Mouse (Mus musculus) liver, embryonic 16.5 days (tissue): Measurements from ENCODE around the gene Fgf14. TPM values are rescaled to one million over a fixed set of nuclear protein-coding genes. Genes with fewer than 3 reads are reported as not detected.
"Not testable (repeated sequence)": the region's sequence is repeated elsewhere in the genome, so short reads cannot be mapped to it uniquely, and the experiment has no call there.

Experiments used
- ATAC-seq: fragments of 200-750 bp; cut with Nextera tagmentation; 2 replicates; pipeline ENCODE4 v1.8.0; 2017; ENCODE audit warnings: low read depth, mild to moderate bottlenecking, moderate number of reproducible peaks, moderate library complexity
- H3K27ac ChIP-seq: fragments of 300-500 bp; sonication (generic); 2 replicates; pipeline ENCODE4 v1.5.1; 2014; ENCODE audit warnings: mild to moderate bottlenecking, low read length
- H3K27me3 ChIP-seq: fragments of 300-500 bp; sonication (generic); 2 replicates; pipeline ENCODE4 v1.6.1; 2014; ENCODE audit warnings: low read depth, low read length, mixed read lengths; ENCODE audit not compliant: control insufficient read depth, insufficient read depth
- H3K36me3 ChIP-seq: fragments of 300-500 bp; sonication (generic); 2 replicates; pipeline ENCODE4 v1.6.1; 2014; ENCODE audit warnings: mild to moderate bottlenecking; ENCODE audit not compliant: control insufficient read depth, insufficient read depth
- H3K4me1 ChIP-seq: fragments of 300-500 bp; sonication (generic); 2 replicates; pipeline ENCODE4 v1.6.1; 2014; ENCODE audit warnings: low read depth, low read length, mixed read lengths; ENCODE audit not compliant: control insufficient read depth
- H3K4me2 ChIP-seq: fragments of 300-500 bp; sonication (generic); 2 replicates; pipeline ENCODE4 v1.6.1; 2014; ENCODE audit warnings: low read depth, low read length, mixed read lengths
- H3K4me3 ChIP-seq: fragments of 300-500 bp; sonication (generic); 2 replicates; pipeline ENCODE4 v1.5.1; 2014; ENCODE audit warnings: low read depth, mild to moderate bottlenecking, low read length
- H3K9ac ChIP-seq: fragments of 300-500 bp; sonication (generic); 2 replicates; pipeline ENCODE4 v1.6.1; 2014; ENCODE audit warnings: low read depth, low read length
- H3K9me3 ChIP-seq: fragments of 300-500 bp; sonication (generic); replicated peaks from 2 replicates; pipeline ENCODE4 v1.6.1; 2016; ENCODE audit warnings: low read length; ENCODE audit not compliant: control insufficient read depth
- WGBS: fragments of 180-500 bp; shearing (Covaris S2); extraction: QIAGEN DNeasy Blood & Tissue Kit; methylation state at CpG from one replicate; pipeline ENCODE4 v1.1.7; 2014; ENCODE audit not compliant: insufficient replicate concordance; 5-methylcytosine and 5-hydroxymethylcytosine counted together
- polyA plus RNA-seq: library from polyadenylated mRNA; unstranded; fragments of >200 nt; fragmentation: Nextera tagmentation; extraction: Ambion mirVana; gene quantifications from 2 replicates; pipeline ENCODE4 v1.2.1, GENCODE M21; 2015

Fgf14 gene
- polyA plus RNA-seq, 1 experiment from 2014 or later, result not detected

DNA sequence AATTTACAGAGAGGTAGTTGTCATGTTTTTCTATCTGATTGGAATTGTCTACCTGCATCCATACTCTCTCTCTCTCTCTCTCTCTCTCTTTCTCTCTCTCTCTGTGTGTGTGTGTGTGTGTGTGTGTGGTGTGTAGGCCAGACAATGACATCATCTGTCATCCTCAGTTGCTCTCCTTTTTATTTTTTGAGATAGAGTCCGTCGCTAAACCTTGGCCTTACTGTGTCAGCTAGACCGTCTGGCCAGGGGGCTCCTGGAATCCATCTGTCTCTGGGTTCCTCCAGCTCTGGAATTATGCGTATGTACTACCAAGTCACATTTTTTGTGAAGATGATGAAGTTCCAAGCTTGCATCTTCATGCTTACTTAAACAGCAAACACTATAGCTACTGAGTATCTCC is 639.5 kb downstream of the Fgf14 start:
- Histone ChIP-seq H3K4me3 (no peak overlapping the region), H3K9ac (no peak overlapping the region), H3K4me1 (no peaks in the 10 kb centered on the region), H3K27me3 (no peaks in the 10 kb centered on the region), H3K9me3 (no peaks in the 10 kb centered on the region), H3K4me2 (no peak overlapping the region), H3K36me3 (no peaks in the 10 kb centered on the region), H3K27ac (no peak overlapping the region)
- ATAC-seq, result no peak
- WGBS, result 66% methylated on average over 4 of the region's 4 CpGs

DNA sequence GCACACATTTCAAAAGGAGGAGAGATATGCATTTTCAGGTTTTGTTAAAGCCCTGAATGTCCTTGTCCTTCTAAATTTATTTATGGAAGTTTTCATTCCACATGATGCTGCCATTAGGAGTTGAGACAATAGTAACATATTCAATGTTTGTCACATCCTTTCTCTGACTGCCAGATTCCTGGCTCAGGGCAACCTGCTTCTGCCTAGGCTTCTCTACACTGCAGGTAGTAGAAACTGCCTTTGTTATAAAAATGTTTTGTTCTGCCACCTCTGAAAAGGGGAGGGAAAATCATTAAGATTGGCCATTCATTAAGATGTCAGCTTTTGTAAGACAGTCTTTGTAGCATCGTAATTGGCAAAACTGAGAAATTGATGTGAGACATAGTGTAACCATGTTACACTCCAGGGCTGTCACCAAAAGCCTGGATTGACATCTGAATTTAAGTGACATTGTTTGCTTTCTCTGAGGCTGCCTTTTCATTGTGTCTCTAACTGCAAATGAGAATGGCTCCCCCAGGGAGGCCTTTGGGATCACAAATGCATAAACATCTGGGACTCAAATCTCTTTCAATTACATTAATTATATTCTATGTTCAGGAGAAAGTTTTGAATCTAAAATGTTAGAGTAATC is 640.2 kb downstream of the Fgf14 start:
- no peaks in the 10 kb centered on the region for H3K9me3 ChIP-seq
- H3K27me3 ChIP-seq, result no peaks in the 10 kb centered on the region
- no peak overlapping the region for H3K4me3 ChIP-seq
- H3K9ac ChIP-seq, result no peak overlapping the region
- no peaks in the 10 kb centered on the region for H3K36me3 ChIP-seq
- H3K4me2 ChIP-seq, result no peak overlapping the region
- no peaks in the 10 kb centered on the region for H3K4me1 ChIP-seq
- WGBS, result 55% methylated on average over 1 of the region's 1 CpGs
- ATAC-seq, result no peak
- no peak overlapping the region for H3K27ac ChIP-seq

DNA sequence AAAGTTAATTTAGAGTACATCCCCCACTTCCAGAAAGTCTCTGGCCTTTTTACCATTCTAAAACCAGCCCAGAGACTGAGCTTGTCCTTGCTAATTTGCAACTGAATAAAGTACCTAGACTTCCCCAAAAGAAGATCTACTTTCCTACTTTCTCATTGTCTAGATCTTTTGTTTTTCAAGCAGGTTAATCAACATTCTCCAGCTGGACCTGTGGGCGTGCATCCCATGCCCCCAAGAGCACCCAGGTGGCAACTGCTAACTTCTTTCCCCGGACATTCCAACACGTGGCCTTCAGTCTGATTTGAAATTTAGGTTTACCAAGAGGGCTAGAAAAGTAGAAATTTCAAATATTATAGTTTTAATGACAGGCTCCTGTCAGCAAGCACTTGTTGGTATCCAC is 643.6 kb downstream of the Fgf14 start:
- 24% methylated on average over 3 of the region's 3 CpGs for WGBS
- H3K9me3 ChIP-seq, H3K27ac ChIP-seq, H3K27me3 ChIP-seq, H3K36me3 ChIP-seq, H3K4me3 ChIP-seq, H3K4me1 ChIP-seq, ATAC-seq, H3K4me2 ChIP-seq, H3K9ac ChIP-seq: not testable (repeated sequence)

DNA sequence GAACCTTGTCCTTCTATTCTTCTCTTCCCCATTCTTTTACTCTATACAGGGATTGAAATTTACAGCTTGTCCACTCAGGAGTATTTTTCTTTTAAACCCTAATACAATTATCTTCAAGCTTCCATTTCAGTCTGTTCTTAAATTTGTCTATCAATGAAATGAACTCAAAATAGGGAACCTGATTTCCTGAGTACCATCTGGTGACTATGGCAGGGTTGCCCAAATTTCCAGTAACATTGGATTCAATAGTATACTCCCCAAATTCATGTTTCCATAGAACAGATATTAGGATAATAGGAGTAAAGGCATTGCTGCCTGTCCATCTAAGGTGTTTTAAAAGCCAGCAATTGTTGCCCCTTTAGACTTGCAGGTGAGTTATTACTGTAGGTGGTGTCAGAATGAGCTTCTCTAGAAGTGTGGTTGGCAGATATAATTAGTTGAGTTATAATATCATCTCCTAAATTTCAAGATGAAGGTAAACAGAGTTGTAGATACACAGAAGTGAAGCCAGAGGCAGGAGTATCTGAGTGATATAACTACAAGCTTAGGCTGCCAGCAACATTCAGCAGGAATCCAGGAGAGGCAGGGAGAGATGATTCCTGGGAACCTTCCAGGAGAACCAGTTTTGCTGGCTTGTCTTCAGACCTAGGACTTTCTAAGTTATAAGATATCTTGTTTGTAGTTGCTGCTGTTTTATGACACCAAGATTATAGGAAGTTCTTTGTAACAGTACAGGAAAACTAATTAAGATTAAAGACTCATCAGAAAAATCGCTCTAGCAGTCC is 648.8 kb downstream of the Fgf14 start:
- no peak overlapping the region for H3K9ac ChIP-seq
- ATAC-seq, result no peak
- no peak overlapping the region for H3K4me2 ChIP-seq

DNA sequence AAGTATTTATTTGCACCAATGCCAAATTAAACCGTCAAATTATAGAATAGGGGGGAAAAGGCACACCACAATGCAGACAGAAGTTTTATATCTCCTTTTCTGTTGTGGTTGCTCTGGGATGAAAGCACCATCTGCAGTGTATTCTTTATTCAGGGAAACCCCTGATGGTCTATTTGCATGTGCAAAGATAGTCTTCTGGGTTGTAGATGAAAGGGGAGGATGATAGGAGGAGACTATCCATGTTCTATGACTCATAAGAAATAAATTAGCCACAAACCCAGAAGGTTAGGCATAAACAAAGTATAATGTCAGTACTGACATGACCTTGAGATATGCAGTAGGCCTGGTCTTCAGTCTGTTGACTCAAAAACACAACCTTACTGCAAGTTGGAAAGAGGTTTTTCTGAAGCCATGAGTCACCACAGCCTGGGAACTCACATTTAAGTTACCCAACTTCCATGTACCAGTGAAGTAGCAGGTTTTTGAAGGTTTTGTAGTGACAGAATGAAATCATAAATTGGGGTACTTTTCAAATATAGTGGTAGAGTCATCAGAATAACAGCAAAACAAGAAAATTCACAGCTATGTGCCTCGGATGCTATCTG is 686.2 kb downstream of the Fgf14 start:
- Histone ChIP-seq H3K9me3 (no peaks in the 10 kb centered on the region), H3K27me3 (no peaks in the 10 kb centered on the region), H3K4me2 (no peak overlapping the region), H3K4me3 (no peak overlapping the region), H3K27ac (no peak overlapping the region), H3K36me3 (no peaks in the 10 kb centered on the region), H3K4me1 (no peaks in the 10 kb centered on the region), H3K9ac (no peak overlapping the region)
- WGBS, result 49% methylated on average over 2 of the region's 2 CpGs
- ATAC-seq, result no peak

More for the DNA sequence above, 648.8 kb downstream of the Fgf14 start:
- Histone ChIP-seq H3K9me3 (no peaks in the 10 kb centered on the region), H3K36me3 (no peaks in the 10 kb centered on the region), H3K27ac (no peak overlapping the region), H3K4me3 (no peak overlapping the region), H3K27me3 (no peaks in the 10 kb centered on the region), H3K4me1 (no peaks in the 10 kb centered on the region)
- WGBS, result 43% methylated on average over 1 of the region's 1 CpGs

DNA sequence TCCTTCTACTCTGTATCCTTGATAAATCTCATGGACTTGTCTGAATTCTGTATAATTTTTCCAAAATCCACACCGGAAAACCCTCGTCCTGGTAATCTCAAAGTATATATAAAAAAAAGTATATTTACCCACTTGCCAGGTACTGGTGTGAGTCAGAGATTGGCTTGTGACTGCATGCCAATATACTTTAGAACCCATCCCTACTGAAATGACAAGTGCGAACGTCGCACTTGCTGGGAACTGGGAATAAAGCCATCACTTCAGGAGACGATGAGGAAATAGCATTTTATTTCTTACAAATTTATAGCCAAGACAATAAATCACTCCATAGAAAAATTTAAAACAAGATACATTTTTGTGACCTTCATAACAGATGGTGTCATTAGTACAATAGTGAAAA is 708.9 kb downstream of the Fgf14 start:
- H3K9me3 ChIP-seq, result no peaks in the 10 kb centered on the region

DNA sequence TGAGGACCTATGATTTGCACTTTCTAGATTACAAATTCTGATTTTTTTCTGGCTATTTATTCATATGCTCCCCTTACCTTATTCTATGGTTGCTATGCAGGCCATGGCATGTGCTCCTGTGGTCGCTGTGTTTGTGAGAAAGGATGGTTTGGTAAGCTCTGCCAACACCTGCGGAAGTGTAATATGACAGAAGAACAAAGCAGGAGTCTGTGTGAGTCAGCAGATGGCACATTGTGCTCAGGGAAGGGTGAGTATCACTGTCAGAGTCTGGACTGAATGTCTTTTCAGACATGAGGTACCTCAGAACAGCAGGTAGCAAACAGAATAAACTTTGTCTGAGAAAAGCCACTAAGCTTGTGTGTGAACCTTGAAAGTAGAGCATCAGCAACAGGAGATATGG is 710.4 kb downstream of the Fgf14 start:
- no peaks in the 10 kb centered on the region for H3K9me3 ChIP-seq
- no peaks in the 10 kb centered on the region for H3K36me3 ChIP-seq
- no peaks in the 10 kb centered on the region for H3K27me3 ChIP-seq
- H3K27ac ChIP-seq, result no peak overlapping the region
- no peak overlapping the region for H3K4me3 ChIP-seq
- 42% methylated on average over 2 of the region's 2 CpGs for WGBS
- H3K9ac ChIP-seq, result no peak overlapping the region
- ATAC-seq, result no peak
- no peaks in the 10 kb centered on the region for H3K4me1 ChIP-seq
- no peak overlapping the region for H3K4me2 ChIP-seq

More for the DNA sequence above, 708.9 kb downstream of the Fgf14 start:
- no peak overlapping the region for H3K4me3 ChIP-seq
- no peaks in the 10 kb centered on the region for H3K4me1 ChIP-seq
- H3K36me3 ChIP-seq, result no peaks in the 10 kb centered on the region
- no peaks in the 10 kb centered on the region for H3K27me3 ChIP-seq
- WGBS, result 68% methylated on average over 6 of the region's 6 CpGs
- H3K9ac ChIP-seq, result no peak overlapping the region
- no peak overlapping the region for H3K4me2 ChIP-seq
- no peak for ATAC-seq
- no peak overlapping the region for H3K27ac ChIP-seq
